Mouse (Mus musculus) embryonic fibroblast, embryonic 13.5 days (primary cell): ENCODE data around the gene H2-Q10.
"Not testable (repeated sequence)": the region's sequence is repeated elsewhere in the genome, so short reads cannot be mapped to it uniquely, and the experiment has no call there.

Experiments
- CTCF ChIP-seq: IDR thresholded peaks from 2 replicates; pipeline ENCODE4 v1.5.1; 2011; ENCODE audit warnings: mild to moderate bottlenecking, control low read depth, low read length, moderate library complexity, borderline replicate concordance; ENCODE audit not compliant: insufficient read depth
- POLR2A ChIP-seq: IDR thresholded peaks from 2 replicates; pipeline ENCODE4 v1.6.1; 2011; ENCODE audit warnings: low read depth, mild to moderate bottlenecking, control low read depth, low read length, moderate library complexity

- not testable (repeated sequence) for TF ChIP-seq CTCF, POLR2A
Observed at GRCm38 (mm10) chr17:35458247-35458646, 11.6 kb upstream of the H2-Q10 start.
